Mouse (Mus musculus) bone marrow, adult 2 months (tissue): ENCODE results near the gene Gal.

Experiments used
- CTCF ChIP-seq: fragments of 200-500 bp; IDR thresholded peaks from 2 replicates; pipeline ENCODE4 v1.5.1; 2011; ENCODE audit warnings: low read length, control low read depth; ENCODE audit not compliant: control insufficient read depth, insufficient read depth
- POLR2A ChIP-seq: fragments of 200-500 bp; IDR thresholded peaks from 2 replicates; pipeline ENCODE4 v1.6.1; 2011; ENCODE audit warnings: low read depth, mild to moderate bottlenecking, control low read depth, low read length, borderline replicate concordance; ENCODE audit not compliant: control insufficient read depth

DNA sequence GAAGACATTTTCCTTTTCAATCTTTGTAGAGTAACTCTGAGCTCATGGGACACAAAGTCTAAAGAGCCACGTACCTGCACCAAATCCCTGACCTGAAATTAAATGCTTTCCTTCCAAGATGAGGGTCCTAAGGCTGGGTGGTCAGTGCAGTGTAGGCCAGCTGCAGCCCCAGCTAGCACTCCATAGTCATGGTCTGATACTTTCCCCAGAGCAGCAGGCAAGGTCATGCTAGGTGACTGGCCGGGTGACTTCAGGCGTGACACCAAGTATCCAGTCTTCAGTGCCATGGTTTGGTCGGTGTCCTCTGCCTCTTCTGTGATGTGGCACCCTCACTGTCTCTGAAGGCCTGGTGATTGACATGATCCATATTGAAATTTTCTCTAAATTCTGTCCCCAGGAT is 14.3 kb downstream of the Gal start:
- TF ChIP-seq CTCF (no peak), POLR2A (no peak)
